Mouse (Mus musculus) hindbrain, embryonic 15.5 days (tissue): ENCODE measurements around the gene Poglut1. TPM values are rescaled to one million over a fixed set of nuclear protein-coding genes. Genes with fewer than 3 reads are reported as not detected.
"Not testable (repeated sequence)": the region's sequence is repeated elsewhere in the genome, so short reads cannot be mapped to it uniquely, and the experiment has no call there.

ENCODE experiments used
- ATAC-seq: fragments of 200-750 bp; cut with Nextera tagmentation; 2 replicates; pipeline ENCODE4 v1.8.0; 2017; ENCODE audit warnings: low read depth, moderate number of reproducible peaks, moderate TSS enrichment; ENCODE audit not compliant: low FRiP score
- H3K27ac ChIP-seq: fragments of 300-500 bp; sonication (generic); replicated peaks from 2 replicates; pipeline ENCODE4 v1.5.1; 2015; ENCODE audit warnings: mild to moderate bottlenecking, inconsistent platforms
- H3K27me3 ChIP-seq: fragments of 300-500 bp; sonication (generic); 2 replicates; pipeline ENCODE4 v1.6.1; 2015; ENCODE audit warnings: control low read depth, inconsistent platforms
- H3K36me3 ChIP-seq: fragments of 300-500 bp; sonication (generic); 2 replicates; pipeline ENCODE4 v1.6.1; 2015; ENCODE audit warnings: control low read depth, inconsistent platforms
- H3K4me1 ChIP-seq: fragments of 300-500 bp; sonication (generic); replicated peaks from 2 replicates; pipeline ENCODE4 v1.6.1; 2015; ENCODE audit warnings: control low read depth, inconsistent platforms
- H3K4me2 ChIP-seq: fragments of 300-500 bp; sonication (generic); 2 replicates; pipeline ENCODE4 v1.6.1; 2015; ENCODE audit warnings: moderate library complexity, mild to moderate bottlenecking, inconsistent platforms
- H3K4me3 ChIP-seq: fragments of 300-500 bp; sonication (generic); 2 replicates; pipeline ENCODE4 v1.5.1; 2015; ENCODE audit warnings: mild to moderate bottlenecking, inconsistent platforms
- H3K9ac ChIP-seq: fragments of 300-500 bp; sonication (generic); 2 replicates; pipeline ENCODE4 v1.6.1; 2015; ENCODE audit warnings: inconsistent platforms
- H3K9me3 ChIP-seq: fragments of 300-500 bp; sonication (generic); 2 replicates; pipeline ENCODE4 v1.6.1; 2016; ENCODE audit warnings: control low read depth, inconsistent platforms
- WGBS: fragments of 180-500 bp; shearing (Covaris S2); methylation state at CpG from one replicate; pipeline ENCODE4 v1.1.7; 2015; 5-methylcytosine and 5-hydroxymethylcytosine counted together
- polyA plus RNA-seq: library from polyadenylated mRNA; unstranded; fragments of >200 nt; fragmentation: Nextera tagmentation; extraction: Ambion mirVana; gene quantifications from 2 replicates; pipeline ENCODE4 v1.2.1, GENCODE M21; 2015

Gene Poglut1
- polyA plus RNA-seq, 1 experiment from 2014 or later: 52.8 TPM

- peaks cover 13% of the 10 kb centered on the region; the same call in 1 of the 2 replicates for H3K27me3 ChIP-seq
- no peak overlapping the region for H3K27ac ChIP-seq
- H3K4me2 ChIP-seq: peak overlapping the region; percentile 55
- ATAC-seq: peak; percentile 34
- no peaks in the 10 kb centered on the region for H3K9me3 ChIP-seq
- 14% methylated on average over 32 of the region's 32 CpGs for WGBS
- no peaks in the 10 kb centered on the region for H3K36me3 ChIP-seq
- no peak overlapping the region for H3K9ac ChIP-seq
- H3K4me1 ChIP-seq: no peaks in the 10 kb centered on the region; the same call in 1 of the 2 replicates
- peak overlapping the region; percentile 31 for H3K4me3 ChIP-seq
These were observed 67.1 kb downstream of the Poglut1 start for GRCm38 (mm10) chr16:38482780-38483562.

GRCm38 (mm10) chr16:38481327-38481726 is 68.7 kb downstream of the Poglut1 start:
- no peaks in the 10 kb centered on the region for H3K9me3 ChIP-seq
- peaks cover 11% of the 10 kb centered on the region for H3K4me1 ChIP-seq
- H3K4me2 ChIP-seq: no peak overlapping the region
- H3K4me3 ChIP-seq: no peak overlapping the region
- no peak overlapping the region for H3K9ac ChIP-seq
- no peak overlapping the region for H3K27ac ChIP-seq
- WGBS: 82% methylated on average over 4 of the region's 4 CpGs
- H3K36me3 ChIP-seq: no peaks in the 10 kb centered on the region
- peaks cover 13% of the 10 kb centered on the region; the same call in 1 of the 2 replicates for H3K27me3 ChIP-seq
- no peak for ATAC-seq

- Histone ChIP-seq H3K9me3 (no peaks in the 10 kb centered on the region), H3K27me3 (peaks cover 6% of the 10 kb centered on the region; the same call in 1 of the 2 replicates), H3K4me2 (no peak overlapping the region), H3K9ac (no peak overlapping the region), H3K4me3 (no peak overlapping the region), H3K36me3 (no peaks in the 10 kb centered on the region), H3K4me1 (peaks cover 14% of the 10 kb centered on the region), H3K27ac (no peak overlapping the region)
- no peak for ATAC-seq
- 93% methylated on average over 3 of the region's 3 CpGs for WGBS
These were observed 71.8 kb downstream of the Poglut1 start for GRCm38 (mm10) chr16:38478296-38478695.

- H3K9me3 ChIP-seq, H3K36me3 ChIP-seq, H3K27me3 ChIP-seq: not testable (repeated sequence)
- Histone ChIP-seq H3K4me2 (peak overlapping the region; percentile 82), H3K4me3 (peak overlapping the region; percentile 41), H3K9ac (peak overlapping the region; percentile 35; the same call in 1 of the 2 replicates), H3K4me1 (peaks cover 14% of the 10 kb centered on the region), H3K27ac (peak overlapping the region; percentile 59)
- ATAC-seq: peak; percentile 48; the same call in 1 of the 2 replicates
- 27% methylated on average over 14 of the region's 14 CpGs for WGBS
These were observed 72.8 kb downstream of the Poglut1 start for GRCm38 (mm10) chr16:38477241-38477608.

GRCm38 (mm10) chr16:38476312-38477240 is 73.5 kb downstream of the Poglut1 start:
- Histone ChIP-seq H3K9me3 (no peaks in the 10 kb centered on the region), H3K4me2 (peak overlapping the region; percentile 82), H3K36me3 (no peaks in the 10 kb centered on the region), H3K27me3 (no peaks in the 10 kb centered on the region), H3K9ac (peak overlapping the region; percentile 35), H3K4me3 (peak overlapping the region; percentile 41), H3K4me1 (peaks cover 14% of the 10 kb centered on the region), H3K27ac (peak overlapping the region; percentile 59)
- peak; percentile 65 for ATAC-seq
- WGBS: 5% methylated on average over 34 of the region's 34 CpGs

- Histone ChIP-seq H3K27ac (no peak overlapping the region), H3K36me3 (no peaks in the 10 kb centered on the region), H3K27me3 (no peaks in the 10 kb centered on the region), H3K4me1 (peaks cover 14% of the 10 kb centered on the region), H3K9me3 (no peaks in the 10 kb centered on the region), H3K4me2 (peak overlapping the region; percentile 82), H3K4me3 (peak overlapping the region; percentile 41; the same call in 1 of the 2 replicates), H3K9ac (no peak overlapping the region)
- 60% methylated on average over 4 of the region's 4 CpGs for WGBS
- ATAC-seq: no peak
These were observed 74.3 kb downstream of the Poglut1 start for GRCm38 (mm10) chr16:38475681-38476311.

Other genes starting within 250 kb of the Poglut1 start
- 1.1 and 1.4 TPM in 2 replicates for gene Maats1, start 208.1 kb downstream of the Poglut1 start, polyA plus RNA-seq
- 74.4 and 94.5 TPM in 2 replicates for gene Cox17, start 203.3 kb downstream of the Poglut1 start, polyA plus RNA-seq
- not detected in 2 replicates for gene Gm21987, start 203.2 kb downstream of the Poglut1 start, polyA plus RNA-seq
- 0.33 and 0.52 TPM in 2 replicates for gene Popdc2, start 188.0 kb downstream of the Poglut1 start, polyA plus RNA-seq
- 0.43 and 0.45 TPM in 2 replicates for gene Pla1a, start 117.1 kb downstream of the Poglut1 start, polyA plus RNA-seq
- gene Adprh, start 97.6 kb downstream of the Poglut1 start, polyA plus RNA-seq: 143 and 165 TPM in 2 replicates
- 0.50 and 0.56 TPM in 2 replicates for gene Cd80, start 94.7 kb downstream of the Poglut1 start, polyA plus RNA-seq
- 32.0 and 35.2 TPM in 2 replicates for gene Timmdc1, start 27.6 kb downstream of the Poglut1 start, polyA plus RNA-seq
- gene Tmem39a, start 8.4 kb upstream of the Poglut1 start, polyA plus RNA-seq: 35.2 and 36.3 TPM in 2 replicates
- 5.8 and 6.4 TPM in 2 replicates for gene Arhgap31, start 163.0 kb upstream of the Poglut1 start, polyA plus RNA-seq
- gene B4galt4, start 192.0 kb upstream of the Poglut1 start, polyA plus RNA-seq: 35.6 and 39.1 TPM in 2 replicates